Comparison of ENCODE assay signal across 8 mouse cellular contexts in genomic region chr7:45784524-45785372, GRCm38 (mm10). TPM values are rescaled to one million over a fixed set of nuclear protein-coding genes. Genes with fewer than 3 reads are reported as not detected.
A peak's percentile ranks its signal among the peaks of the same experiment; 100 is the strongest.
DNase-seq lines count a peak whose midpoint lies in the region; ATAC-seq lines count a peak whose summit lies in the region.

Gene Sult2b1, minus strand, starts transcription at chr7:45784669.

- peak within 1 kb of the TSS; percentile 66 for H3K4me3 ChIP-seq in embryonic facial prominence, embryonic 15.5 days (replicated peaks)
- peak within 1 kb of the TSS; percentile 59 for H3K4me3 ChIP-seq in intestine, embryonic 14.5 days (ENCODE audit: low read depth, low read length)
- H3K4me3 ChIP-seq in neural tube, embryonic 14.5 days (ENCODE audit: low read depth, low read length), result peak within 1 kb of the TSS; percentile 97

- peak within 1 kb of the TSS; percentile 96 for H3K4me2 ChIP-seq in embryonic facial prominence, embryonic 15.5 days (replicated peaks)
- peak within 1 kb of the TSS; percentile 76 for H3K4me2 ChIP-seq in intestine, embryonic 14.5 days (ENCODE audit: low read length)
- H3K4me2 ChIP-seq in neural tube, embryonic 14.5 days (ENCODE audit: low read depth, low read length), result peak within 1 kb of the TSS; percentile 72

- ATAC-seq in embryonic facial prominence, embryonic 15.5 days (ENCODE audit: insufficient number of reproducible peaks, low FRiP score, low TSS enrichment, low read depth), result no peak; the same call in 1 of the 2 replicates
- ATAC-seq in intestine, embryonic 14.5 days (replicated peaks; ENCODE audit: low FRiP score, low TSS enrichment, low read depth), result peak; percentile 47; the same call in 1 of the 2 replicates
- peak; percentile 63 for ATAC-seq in neural tube, embryonic 14.5 days (ENCODE audit: low read depth)

- H3K9ac ChIP-seq in embryonic facial prominence, embryonic 15.5 days, result peak within 1 kb of the TSS; percentile 47
- H3K9ac ChIP-seq in intestine, embryonic 14.5 days (ENCODE audit: low read length), result peak within 1 kb of the TSS; percentile 51
- peak within 1 kb of the TSS; percentile 97 for H3K9ac ChIP-seq in neural tube, embryonic 14.5 days (replicated peaks; ENCODE audit: low read depth, low read length)

- intact Hi-C loops in left cerebral cortex, postnatal 36 days (cut with DNase I), result loop anchor here (1.0 kb wide), 1 partner anchor 42 kb away; no protein-coding TSS in a partner anchor

- H3K9me3 ChIP-seq in embryonic facial prominence, embryonic 15.5 days (replicated peaks), result no peaks in the 10 kb centered on the region
- H3K9me3 ChIP-seq in intestine, embryonic 14.5 days (ENCODE audit: control insufficient read depth, low read length), result no peaks in the 10 kb centered on the region
- no peaks in the 10 kb centered on the region for H3K9me3 ChIP-seq in neural tube, embryonic 14.5 days (ENCODE audit: control insufficient read depth, low read length)

- H3K27ac ChIP-seq in embryonic facial prominence, embryonic 15.5 days (replicated peaks), result peak within 1 kb of the TSS; percentile 44
- no peak within 1 kb of the TSS; the same call in 1 of the 2 replicates for H3K27ac ChIP-seq in intestine, embryonic 14.5 days (ENCODE audit: low read depth)
- H3K27ac ChIP-seq in neural tube, embryonic 14.5 days (ENCODE audit: low read depth, low read length), result peak within 1 kb of the TSS; percentile 95

- no peaks in the 10 kb centered on the region for H3K27me3 ChIP-seq in embryonic facial prominence, embryonic 15.5 days
- H3K27me3 ChIP-seq in intestine, embryonic 14.5 days (replicated peaks; ENCODE audit: control insufficient read depth, insufficient read depth, low read length), result 0 out of 2 replicates have a peak, but pooled peaks cover 3% of the 10 kb centered on the region
- H3K27me3 ChIP-seq in neural tube, embryonic 14.5 days (ENCODE audit: control insufficient read depth, insufficient read depth, low read length), result peaks cover 2% of the 10 kb centered on the region; the same call in 1 of the 2 replicates

- peak; percentile 65 for DNase-seq in adrenal gland, adult 2 months
- no peak for DNase-seq in adrenal gland, adult 8-10 months
- peak; percentile 58 for DNase-seq in adrenal gland, postnatal 25 days
- DNase-seq in intestine, embryonic 14.5 days (ENCODE audit: low spot score), result peak; percentile 87
- DNase-seq in left cerebral cortex, postnatal 36 days (ENCODE audit: low spot score in 2 of 2), result peak; percentile 89
- no peak for DNase-seq in urinary bladder, adult 18-20 months (ENCODE audit: low spot score in 2 of 2)

- peaks cover 43% of the 10 kb centered on the region for H3K4me1 ChIP-seq in embryonic facial prominence, embryonic 15.5 days
- H3K4me1 ChIP-seq in intestine, embryonic 14.5 days (replicated peaks; ENCODE audit: control insufficient read depth, insufficient read depth, low read length), result peaks cover 16% of the 10 kb centered on the region; the same call in 1 of the 2 replicates
- peaks cover 13% of the 10 kb centered on the region for H3K4me1 ChIP-seq in neural tube, embryonic 14.5 days (ENCODE audit: control insufficient read depth, insufficient read depth, low read length)

- WGBS in embryonic facial prominence, embryonic 15.5 days, result 19% methylated on average over 20 of the region's 20 CpGs
- WGBS in intestine, embryonic 14.5 days, result 23% methylated on average over 20 of the region's 20 CpGs
- 15% methylated on average over 15 of the region's 20 CpGs for WGBS in neural tube, embryonic 14.5 days

- peaks cover 7% of the 10 kb centered on the region for H3K36me3 ChIP-seq in embryonic facial prominence, embryonic 15.5 days
- peaks cover 21% of the 10 kb centered on the region for H3K36me3 ChIP-seq in intestine, embryonic 14.5 days (ENCODE audit: control insufficient read depth, insufficient read depth, low read length)
- peaks cover 22% of the 10 kb centered on the region for H3K36me3 ChIP-seq in neural tube, embryonic 14.5 days (ENCODE audit: control insufficient read depth, insufficient read depth, low read length)

RNA-seq across cellular contexts. Expression of gene Sult2b1, which starts in this region (rescaled TPM):
- 1 to 10 TPM in 1 of 2 experiments, under 1 TPM in 1; 0.49 to 2.0 TPM for total RNA-seq in adrenal gland, adult 2 months (2021)
- polyA plus RNA-seq in adrenal gland, adult 2 months (2012; rRNA removed), result 1.6 and 2.9 TPM in 2 replicates
- 1 to 10 TPM in 2 of 4 experiments, under 1 TPM in 2; 0.52 to 4.5 (median 1.8) TPM for total RNA-seq in adrenal gland, adult 8-10 months (2022)
- total RNA-seq in adrenal gland, postnatal 25 days (2021), result 0.90 and 1.1 TPM in 2 replicates
- 49.6 and 55.7 TPM in 2 replicates for polyA plus RNA-seq in embryonic facial prominence, embryonic 15.5 days (2015; fragmentation: Nextera tagmentation; extraction: Ambion mirVana)
- 1.2 and 2.3 TPM in 2 replicates for polyA plus RNA-seq in intestine, embryonic 14.5 days (2014; fragmentation: Nextera tagmentation; extraction: Ambion mirVana)
- total RNA-seq in left cerebral cortex, postnatal 36 days (2021), result 10 to 100 TPM; 11.4 to 13.8 TPM
- 6.8 and 9.7 TPM in 2 replicates for polyA plus RNA-seq in neural tube, embryonic 14.5 days (2014; fragmentation: Nextera tagmentation; extraction: Ambion mirVana)

Comparison
In these comparisons a context has a peak if more than half of its experiments do, and no peak if none do; other contexts are left out.
1. DNase-seq: peak in adrenal gland, adult 2 months (single experiment), adrenal gland, postnatal 25 days (single experiment), intestine, embryonic 14.5 days (single experiment) and left cerebral cortex, postnatal 36 days (2 of 2); none in adrenal gland, adult 8-10 months (single experiment) and urinary bladder, adult 18-20 months (0 of 2).
2. H3K9ac ChIP-seq: peak in every context shown above with its lines; median percentile 97 in neural tube, embryonic 14.5 days; 51 in intestine, embryonic 14.5 days; 47 in embryonic facial prominence, embryonic 15.5 days.
3. Peak in every context shown above with its lines, with median percentiles within 50 percentile points of each other: H3K4me2 ChIP-seq and H3K4me3 ChIP-seq.